Mouse (Mus musculus): ENCODE measurements around the gene Cdt1.

Cdt1 gene

GRCm38 (mm10) chr8:122611295-122612133 lies 43.7 kb downstream of the Cdt1 start, which contains the start of the genes Galns and Trappc2l:
Galns (minus strand) TSS chr8:122611463.
Trappc2l (plus strand) TSS chr8:122611640.
- DNase-seq (ENCODE audit: low spot score in 2 of 2): peak; percentile 92 to 93

GRCm38 (mm10) chr8:122616181-122616905 lies 48.5 kb downstream of the Cdt1 start:
- DNase-seq (ENCODE audit: low spot score in 2 of 2): no peak

- peak; percentile 71 to 88 for DNase-seq (ENCODE audit: low spot score in 2 of 2)
Measured at GRCm38 (mm10) chr8:122617947-122618546, 50.2 kb downstream of the Cdt1 start.

GRCm38 (mm10) chr8:122618660-122619378 lies 51.0 kb downstream of the Cdt1 start:
- DNase-seq (ENCODE audit: low spot score in 2 of 2): peak in 1 of 2 experiments; percentile 34

- DNase-seq (ENCODE audit: low spot score in 2 of 2): no peak
Measured at GRCm38 (mm10) chr8:122620446-122620845, 52.6 kb downstream of the Cdt1 start.

- no peak for DNase-seq (ENCODE audit: low spot score in 2 of 2)
Measured at GRCm38 (mm10) chr8:122622727-122623126, 54.9 kb downstream of the Cdt1 start, which contains the start of gene Pabpn1l. Pabpn1l (minus strand) TSS chr8:122622739.
